Mouse (Mus musculus): Measurements from ENCODE around the gene Tec. TPM values are rescaled to one million over a fixed set of nuclear protein-coding genes. Genes with fewer than 3 reads are reported as not detected.

Tec gene
- polyA plus RNA-seq, 1 experiment = 3.0 TPM

DNA sequence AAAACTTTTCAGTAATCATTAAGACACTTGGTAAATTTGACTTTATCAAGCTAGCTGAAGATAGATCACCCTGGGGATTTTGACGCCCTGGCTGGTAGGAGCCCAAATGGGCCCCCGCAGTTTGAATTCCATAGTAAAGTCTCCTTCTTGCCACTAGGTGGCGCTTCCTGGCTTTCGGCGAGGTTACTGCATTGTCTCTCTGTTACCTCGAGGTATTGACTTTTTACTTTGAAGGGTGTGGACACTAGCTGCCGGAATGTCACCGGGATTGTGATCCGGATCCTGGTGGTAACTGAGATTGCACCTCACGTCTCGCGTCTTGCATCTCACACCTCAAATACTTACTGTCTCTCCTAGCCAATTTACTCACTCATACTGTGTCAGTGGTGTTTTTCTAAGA is 23.3 kb upstream of the Tec start:
- no peak for DNase-seq (ENCODE audit: low read depth)

DNA sequence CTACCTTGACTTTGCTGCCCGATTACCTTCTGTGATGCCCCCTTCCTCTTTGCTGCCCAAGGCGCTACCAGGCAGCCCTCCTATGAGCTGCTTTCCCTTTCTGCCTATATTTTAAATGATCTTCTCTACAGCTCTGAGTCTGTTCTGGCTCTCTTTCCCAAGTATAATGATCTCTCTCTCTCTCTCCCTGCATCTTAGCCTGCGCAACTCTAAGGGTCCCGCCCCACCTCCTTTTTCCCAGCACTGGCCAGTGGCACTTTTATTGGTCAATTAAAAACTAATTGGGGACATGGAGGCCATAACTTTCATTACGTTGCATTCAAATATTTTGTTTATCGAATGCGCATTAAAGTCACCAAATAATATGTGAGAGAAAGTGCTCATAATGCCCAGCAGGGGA is 20.0 kb upstream of the Tec start:
- DNase-seq (ENCODE audit: low read depth) = no peak

DNA sequence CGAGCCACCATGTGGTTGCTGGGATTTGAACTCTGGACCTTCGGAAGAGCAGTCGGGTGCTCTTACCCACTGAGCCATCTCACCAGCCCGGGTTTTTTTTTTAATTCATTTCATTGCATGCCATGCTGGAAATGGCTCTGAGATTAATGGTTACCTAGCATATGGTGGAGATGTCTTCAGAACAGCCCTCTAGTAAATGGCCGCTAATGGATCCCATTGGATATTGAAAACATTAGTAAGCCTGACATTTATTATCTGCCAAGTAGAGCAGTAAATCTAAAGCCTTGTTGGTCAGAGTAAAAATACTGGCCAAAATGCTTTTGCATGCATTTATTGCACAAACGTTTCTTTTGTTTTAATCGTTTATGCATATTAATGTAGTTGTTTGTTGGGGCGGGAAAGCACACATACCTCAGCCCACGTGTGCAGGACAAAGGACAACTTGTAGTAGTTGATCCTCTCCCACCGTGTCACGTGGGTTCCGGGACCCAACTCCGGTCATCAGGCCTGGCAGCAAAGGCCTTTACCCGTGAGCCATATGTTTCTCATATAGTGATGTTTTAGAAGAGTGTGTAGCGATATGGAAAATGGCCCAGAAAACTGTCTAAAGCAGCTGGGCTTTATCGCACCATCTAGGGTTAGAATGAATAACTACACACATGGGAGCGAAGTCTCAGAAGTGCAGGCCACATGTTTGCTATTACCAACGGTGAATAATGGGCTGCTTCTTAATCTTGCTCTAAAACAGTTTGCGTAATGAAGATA is 18.4 kb upstream of the Tec start:
- no peak for DNase-seq (ENCODE audit: low read depth)

DNA sequence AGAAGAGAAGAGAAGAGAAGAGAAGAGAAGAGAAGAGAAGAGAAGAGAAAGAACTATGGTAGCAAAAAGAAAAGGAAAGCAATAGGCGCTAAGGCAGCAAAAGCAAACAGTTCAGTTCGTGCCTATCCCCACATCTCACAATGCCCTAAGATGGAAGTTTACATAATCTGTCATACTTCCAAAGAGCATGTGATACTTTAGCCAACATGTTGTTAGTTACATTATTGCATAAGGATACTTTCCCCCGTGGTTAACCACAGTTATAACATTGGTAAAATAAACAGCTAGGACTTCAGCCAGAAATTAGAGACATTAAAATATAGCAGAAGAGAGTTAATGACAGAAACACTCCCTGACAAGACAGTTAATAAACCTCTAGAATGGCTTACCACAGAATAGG is 15.4 kb upstream of the Tec start:
- DNase-seq (ENCODE audit: low read depth) = no peak

DNA sequence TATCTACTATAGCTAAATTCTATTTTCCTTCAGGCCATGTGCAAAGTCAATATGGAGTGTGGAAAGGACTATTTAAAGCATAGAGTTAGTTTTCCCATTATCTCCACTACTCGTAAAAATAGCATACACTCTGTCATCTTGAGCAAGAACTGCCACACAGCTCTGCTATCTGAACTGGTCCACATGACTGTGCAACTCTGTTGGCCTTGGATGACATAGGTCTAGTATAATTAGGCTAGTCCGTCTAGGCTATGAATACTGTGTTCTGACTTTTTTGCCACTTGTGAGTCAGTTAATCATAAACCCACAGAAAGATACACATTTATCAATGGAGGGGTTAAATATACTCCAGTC is 14.1 kb upstream of the Tec start:
- no peak for DNase-seq (ENCODE audit: low read depth)

DNA sequence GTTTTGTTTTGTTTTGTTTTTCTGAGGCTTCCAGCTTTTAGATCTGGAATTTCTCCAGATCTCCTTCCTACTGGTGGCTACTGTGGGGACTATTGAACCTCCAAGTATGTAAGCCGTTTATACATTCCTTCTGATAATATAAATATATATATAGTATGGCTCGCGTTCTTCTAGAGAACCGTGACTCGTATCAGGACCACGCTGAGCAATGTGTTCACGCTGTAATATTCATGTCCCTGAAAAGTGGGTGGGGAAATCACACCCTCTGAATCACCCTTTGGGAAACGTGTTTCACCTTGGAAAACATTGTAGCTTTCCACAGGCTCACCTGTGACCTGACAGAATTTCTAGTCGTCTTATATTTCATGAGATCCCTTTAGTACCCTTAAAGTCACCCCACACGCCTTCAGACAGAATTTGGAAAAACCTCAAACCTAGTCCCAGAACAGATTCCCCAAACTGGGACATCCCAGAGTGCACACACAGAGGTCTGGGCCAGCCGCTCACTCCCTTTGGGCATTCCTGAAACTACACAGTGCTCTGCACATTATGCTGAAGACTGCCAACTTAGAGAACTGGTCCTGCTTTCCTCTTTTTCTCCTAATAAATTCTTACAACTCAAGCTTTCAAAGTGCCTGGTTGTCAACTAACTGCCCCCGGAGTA is 13.6 kb upstream of the Tec start:
- DNase-seq (ENCODE audit: low read depth) = no peak

DNA sequence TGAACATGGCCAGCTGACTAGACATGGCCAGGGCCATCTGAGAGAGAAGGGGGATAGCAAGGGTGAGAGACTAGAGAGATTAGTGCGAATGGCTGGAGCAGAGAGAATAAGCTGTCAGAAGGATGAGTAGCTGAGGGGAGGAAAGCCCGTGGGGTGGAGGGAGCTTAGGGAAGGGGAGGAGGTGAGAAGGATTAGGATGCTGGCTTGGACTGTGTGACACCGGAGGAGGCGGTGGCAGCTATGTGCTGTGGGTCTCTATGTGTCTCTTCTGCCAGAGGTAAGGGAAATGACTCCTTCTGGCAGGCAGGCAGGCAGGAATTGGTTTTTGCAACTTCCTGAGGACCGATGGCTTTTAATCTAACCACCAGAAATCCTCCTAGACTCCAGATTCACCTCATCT is 11.5 kb upstream of the Tec start:
- no peak for DNase-seq (ENCODE audit: low read depth)

DNA sequence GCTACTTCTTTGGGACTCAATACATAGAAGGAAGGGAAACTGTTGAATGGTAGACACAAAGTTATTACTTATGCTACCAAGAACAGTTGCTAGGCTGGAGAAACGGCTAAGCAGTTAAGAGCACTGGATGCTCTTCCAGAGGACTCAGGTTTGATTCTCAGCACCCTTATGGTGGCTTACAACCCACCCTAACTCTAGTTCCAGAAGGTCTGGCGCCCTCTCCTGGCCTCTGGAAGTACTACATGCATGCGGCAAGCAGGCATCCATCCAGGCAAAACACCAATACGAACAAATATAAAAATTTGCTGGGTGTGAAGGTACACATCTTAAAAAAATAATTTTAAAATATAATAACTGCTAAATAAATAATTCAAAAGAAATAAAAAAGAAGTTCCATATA is 2.8 kb upstream of the Tec start:
- no peak for DNase-seq (ENCODE audit: low read depth)

DNA sequence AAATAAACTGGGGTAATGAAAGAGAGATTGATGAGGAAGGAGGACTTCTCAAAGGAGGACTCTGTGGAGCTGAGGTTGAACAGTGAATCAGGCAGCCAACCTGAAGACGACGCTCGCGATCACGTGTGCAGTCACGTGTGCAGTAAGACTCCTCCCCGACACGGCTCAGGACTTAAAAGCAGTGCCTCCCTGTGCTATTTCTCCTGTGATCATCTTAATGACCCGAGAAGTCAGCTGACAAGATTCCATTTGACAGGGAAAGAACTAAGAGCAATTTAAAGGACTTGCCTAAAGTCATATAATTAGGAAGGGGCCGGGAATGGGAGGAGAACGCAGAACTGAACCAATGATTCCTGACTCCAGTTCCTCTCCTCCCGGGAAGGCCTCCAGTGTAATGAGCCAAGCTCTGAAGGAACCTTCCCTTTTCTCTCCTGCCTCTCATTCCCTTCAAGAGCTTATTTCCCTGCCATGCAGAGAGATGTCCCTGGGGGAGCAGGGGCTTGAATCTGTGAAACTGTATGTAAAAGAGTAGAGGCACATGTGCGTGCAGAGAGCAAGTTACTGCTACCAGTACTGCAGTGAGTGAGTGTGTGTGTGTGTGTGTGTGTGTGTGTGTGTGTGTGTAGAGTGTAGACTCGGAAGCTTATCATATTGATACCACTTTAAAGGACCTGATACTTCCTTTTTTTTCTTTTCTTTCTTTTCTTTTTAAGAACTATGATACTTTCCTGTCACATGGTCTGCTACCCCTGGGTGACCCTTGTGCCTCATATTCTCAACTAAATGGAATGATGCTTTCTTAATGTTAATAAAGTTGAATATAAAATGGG is 1.7 kb upstream of the Tec start:
- no peak for DNase-seq (ENCODE audit: low read depth)

DNA sequence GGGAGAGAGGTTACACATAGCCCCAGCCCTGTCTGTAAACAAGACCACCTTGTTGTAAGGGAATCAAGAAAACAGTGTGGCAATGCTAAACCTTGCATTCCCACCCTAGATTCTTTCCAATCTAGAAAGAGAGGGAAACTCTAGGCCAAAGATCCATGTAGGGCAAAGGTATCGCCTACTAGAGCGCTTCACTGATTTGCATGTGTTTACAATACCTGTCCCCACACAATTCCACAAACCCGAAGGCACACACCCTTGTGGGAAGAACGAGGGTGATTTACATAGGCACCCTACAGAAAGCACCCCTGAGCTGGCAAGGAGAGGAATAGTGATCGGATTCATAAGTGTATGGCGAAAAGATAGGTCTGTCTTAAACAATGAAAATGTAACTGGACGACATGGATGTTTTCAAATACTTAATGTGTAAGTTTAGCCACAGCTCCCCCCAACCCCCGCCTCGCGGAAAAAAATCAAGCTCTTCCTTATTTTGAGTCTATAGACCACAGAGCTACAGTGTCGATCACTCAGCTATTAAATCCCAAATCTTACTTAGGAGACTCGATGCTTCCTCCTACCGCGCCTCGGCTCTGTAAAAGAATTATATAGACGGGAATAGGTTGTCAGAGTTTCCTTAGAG is 1.1 kb downstream of the Tec start:
- no peak for DNase-seq (ENCODE audit: low read depth)

DNA sequence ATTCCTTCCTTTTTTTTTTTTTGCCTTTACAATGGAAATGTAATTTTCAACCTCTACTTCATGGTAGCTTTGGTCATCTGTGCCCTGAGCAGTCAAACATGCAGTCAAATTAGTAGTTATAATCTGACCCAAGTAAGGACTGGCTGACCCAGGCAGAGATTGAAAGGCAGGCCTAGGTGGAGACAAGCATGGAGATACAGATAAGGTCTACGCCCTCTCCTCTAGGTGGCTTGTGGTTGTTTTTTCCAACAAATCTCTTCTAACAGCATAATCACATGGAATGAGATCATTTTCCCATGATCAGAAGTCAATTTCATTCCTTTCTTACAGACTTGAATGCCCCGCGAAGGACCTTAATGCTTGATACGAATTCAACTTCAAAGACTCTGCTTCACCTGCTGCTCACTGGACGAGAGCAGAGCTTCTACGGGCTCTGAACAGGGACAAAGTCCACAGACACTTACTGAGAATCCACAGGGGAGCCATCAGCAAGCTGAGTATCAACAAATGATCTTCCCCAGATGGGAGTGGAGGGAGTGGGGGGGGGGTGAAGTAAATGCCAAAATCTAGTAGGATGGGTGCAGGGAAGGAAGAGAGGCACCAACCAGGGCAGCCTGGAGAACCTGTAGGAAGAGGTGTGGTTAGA is 1.9 kb downstream of the Tec start:
- DNase-seq (ENCODE audit: low read depth) = no peak

DNA sequence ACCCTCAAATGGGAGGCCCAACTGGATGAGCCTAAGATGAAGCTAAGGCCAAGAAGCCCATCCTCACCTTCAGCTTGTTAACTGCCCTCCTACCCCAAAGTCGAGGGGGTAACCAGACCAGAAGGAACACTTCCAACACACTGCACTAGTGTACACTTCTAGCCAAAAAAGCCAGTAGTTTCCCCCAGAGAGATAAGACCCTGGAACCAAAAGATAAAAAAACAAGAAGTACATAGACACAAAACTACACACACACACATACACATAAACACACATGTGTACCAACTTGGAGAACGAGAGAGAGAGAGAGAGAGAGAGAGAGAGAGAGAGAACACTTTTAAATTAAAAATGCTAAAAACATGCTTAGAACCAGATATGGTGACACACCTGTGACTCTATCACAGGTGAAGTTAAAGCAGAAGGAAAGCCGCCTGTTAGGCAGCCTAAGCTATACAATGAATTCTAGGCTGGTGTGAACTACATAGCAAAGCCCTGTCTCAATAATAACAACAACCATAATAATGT is 3.6 kb downstream of the Tec start:
- no peak for DNase-seq (ENCODE audit: low read depth)

DNA sequence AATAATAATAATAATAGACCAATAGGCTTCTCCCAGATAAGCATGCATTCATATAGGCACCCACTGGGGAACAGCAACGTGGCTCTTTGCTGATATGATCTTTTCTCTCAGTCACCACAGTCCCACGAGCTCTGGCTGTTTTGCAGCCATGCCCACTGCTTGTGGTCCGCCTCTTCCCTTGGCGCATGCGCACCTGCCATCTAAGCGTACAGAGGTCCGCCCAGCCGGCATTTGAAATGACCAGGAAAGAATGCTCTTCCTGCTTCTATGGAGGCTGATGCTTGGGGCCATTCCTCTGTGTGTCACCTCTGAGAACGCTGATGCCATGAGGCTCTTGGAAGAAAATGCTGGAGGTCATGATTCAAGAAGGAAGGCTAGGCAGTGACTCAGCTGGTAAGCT is 5.1 kb downstream of the Tec start:
- DNase-seq (ENCODE audit: low read depth) = no peak

DNA sequence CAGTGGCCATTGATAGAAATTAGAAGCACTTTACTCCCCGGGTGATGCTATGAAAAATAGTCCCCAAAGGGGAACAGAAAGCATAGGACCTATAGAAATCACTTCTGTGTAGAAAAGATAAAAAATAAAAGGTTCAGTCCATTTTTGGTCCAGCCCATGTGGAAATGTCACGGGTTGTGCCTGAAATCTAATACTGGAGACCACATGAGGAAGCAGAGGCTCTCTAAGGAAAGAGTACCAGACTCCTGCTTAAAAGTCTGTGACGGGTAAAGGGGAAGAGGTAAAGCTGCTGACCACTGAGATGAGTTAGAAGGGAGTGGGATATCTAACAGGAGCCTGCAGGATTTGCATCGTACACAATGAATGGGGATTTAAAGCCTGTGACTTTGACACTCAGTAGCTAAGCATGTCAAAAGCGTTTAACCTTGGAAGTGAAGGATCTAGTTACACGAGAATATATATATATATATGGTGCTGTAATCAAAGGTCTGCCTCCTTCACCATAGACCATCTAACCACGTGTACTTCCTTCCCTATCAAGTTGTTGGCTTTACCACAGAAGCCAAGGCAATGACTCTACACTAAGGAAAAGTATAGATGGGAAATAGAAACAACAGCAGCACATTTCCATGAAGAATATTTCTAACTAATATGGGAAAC is 6.4 kb downstream of the Tec start:
- DNase-seq (ENCODE audit: low read depth) = no peak

DNA sequence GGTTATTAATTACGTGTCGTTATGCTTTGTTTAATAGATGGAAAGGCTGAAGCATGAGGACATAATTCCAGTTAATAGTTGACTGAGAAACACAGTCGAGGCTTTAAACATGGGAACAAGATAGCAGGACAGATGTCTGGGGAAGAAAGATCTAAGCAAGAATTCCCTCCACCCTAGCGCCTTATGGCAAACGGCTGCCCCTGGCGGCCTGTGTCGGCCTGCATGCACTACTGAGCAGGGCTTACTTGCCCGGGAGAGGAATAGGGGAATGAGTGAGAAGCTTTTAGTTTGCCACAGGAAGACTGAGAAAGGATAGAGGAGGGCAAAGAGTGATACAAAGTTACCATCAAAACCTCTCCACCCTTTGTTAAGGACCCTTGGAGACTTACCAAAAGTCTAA is 7.4 kb downstream of the Tec start:
- DNase-seq (ENCODE audit: low read depth) = no peak

DNA sequence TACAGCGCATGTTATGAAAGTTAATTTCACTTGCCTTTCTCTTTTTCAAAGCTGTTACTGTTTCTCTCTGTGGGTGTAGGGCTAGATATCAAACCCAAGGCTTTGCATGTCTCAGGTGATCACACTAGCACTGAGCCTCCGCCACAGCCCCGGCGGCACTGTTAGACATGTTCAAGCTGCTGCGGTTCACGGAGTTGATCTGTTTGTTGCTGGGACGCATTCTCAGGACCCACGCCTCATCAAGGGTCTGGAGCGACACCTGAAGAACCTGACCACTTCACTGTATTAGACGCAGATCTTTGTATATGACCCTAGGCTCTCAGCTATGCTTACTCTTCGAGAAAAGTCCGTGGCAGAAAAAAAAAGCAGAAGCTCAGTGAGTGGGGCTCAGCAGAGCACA is 10.0 kb downstream of the Tec start:
- no peak for DNase-seq (ENCODE audit: low read depth)

DNA sequence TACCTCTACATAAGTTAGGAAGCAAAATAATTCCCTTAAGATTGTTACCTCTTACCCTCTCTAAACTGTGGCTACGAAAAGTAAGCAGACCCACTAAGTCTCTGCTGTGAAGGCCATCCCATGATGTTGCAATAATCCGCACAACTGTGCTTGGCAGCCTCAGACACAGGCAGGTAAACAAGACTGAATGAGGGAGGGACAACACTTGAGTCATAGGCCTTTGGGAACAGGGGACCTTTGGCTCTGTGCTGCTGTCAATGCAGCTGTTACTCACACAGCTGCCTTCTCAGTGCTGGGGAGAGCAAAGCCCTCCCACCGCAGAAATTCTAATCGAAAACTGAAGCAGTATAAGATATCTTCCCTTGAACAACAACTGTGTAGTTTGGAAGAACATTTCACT is 10.5 kb downstream of the Tec start:
- DNase-seq (ENCODE audit: low read depth) = no peak

DNA sequence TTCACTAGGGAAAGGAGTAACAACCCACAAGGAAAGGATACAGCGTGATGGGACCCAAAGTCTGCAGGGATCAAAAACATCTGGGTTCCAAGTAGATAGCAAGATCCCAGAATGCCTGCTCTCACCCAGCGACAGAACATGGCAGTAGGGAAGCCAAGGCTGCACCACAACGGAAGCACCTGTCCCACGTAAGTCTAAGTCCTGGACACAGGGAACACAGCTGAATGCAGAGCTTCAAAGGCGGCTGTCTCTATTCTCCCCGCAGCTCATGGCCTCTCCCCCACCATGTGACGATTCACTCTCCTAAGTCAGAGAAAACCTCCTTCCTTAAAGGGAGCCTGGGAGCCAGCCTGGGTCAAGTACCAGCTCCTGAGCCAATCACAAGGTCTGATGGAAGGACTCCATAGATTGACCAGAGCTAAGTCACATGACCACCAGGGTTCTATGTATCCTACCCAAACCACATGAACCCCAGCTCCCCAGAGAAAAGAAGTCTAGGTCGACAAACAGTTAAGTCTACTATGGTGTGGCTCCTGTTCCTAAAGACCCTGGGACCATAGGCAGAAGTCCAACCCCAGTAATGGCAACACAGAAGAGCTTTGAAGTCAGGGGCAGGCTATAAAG is 11.9 kb downstream of the Tec start:
- DNase-seq (ENCODE audit: low read depth) = no peak

DNA sequence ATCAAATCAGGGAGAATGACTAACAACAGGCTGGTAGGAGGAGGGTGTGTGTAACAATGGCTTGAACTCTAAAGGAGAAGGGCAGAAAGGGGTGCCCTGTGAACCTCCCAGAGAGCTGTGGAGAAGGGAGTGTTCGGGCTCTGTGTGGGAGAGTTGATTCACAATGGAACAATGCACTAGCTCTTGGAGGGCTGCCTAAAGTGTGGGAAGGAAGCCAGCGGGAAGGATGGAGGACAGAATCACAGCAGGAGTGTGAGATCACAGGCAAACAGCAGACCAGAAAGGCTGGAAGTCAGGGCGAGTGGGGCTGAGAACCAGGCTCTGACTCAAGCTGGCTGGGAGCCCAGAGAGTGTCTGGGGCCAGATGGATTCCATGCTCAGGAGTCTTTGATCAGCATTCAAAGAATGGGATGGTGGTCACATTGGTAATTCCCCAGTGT is 12.6 kb downstream of the Tec start:
- no peak for DNase-seq (ENCODE audit: low read depth)

DNA sequence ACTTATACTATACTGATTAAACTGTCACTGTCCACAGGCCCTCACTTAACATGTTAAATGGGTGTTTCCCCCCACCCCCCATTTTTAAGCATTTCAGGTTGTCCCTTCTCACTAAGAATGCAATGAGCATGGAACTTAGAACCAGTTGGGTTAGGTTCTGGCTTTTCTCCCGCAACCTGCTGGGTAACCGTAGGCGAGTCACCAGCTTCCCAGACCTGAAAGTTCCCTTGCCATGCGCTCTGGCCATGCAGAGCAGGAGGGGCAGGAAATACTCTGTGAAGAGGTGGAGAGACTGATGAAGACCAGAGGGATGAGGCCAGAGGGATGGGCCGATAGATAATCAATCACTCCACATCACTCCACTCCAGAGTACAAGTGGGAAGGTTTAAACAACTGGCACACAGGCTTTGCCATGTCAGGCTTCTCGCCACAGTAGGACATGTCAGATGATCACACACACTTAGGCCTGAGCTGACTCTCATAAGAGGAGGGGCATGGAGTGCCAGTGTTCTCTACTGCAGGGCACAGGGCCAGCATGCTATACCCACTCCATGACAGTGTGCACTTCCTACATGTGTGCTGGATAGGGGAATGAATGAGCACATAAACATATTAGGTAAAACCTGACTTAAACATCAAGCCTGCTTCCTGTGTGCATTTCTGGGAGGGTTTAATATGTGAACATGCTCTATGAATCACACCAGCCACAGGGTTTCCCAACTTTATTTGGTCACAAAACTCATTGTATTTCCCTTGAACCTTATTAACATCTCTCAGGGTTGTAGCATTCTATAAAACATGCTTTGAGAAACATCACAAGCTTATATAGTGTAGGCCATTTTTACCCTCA is 13.9 kb downstream of the Tec start:
- no peak for DNase-seq (ENCODE audit: low read depth)
